Mouse (Mus musculus) ZHBTc4 (cell line): ENCODE data around the gene Ferd3l.
A peak's percentile ranks its signal among the peaks of the same experiment; 100 is the strongest.

Experiments
- DNase-seq: peaks from one replicate; pipeline ENCODE4 v3.0.0-alpha.2; 2011; ENCODE audit warnings: low read depth, low spot score

Gene Ferd3l

GRCm38 (mm10) chr12:33965661-33966360, 37.6 kb downstream of the Ferd3l start:
- DNase-seq = no peak

DNA sequence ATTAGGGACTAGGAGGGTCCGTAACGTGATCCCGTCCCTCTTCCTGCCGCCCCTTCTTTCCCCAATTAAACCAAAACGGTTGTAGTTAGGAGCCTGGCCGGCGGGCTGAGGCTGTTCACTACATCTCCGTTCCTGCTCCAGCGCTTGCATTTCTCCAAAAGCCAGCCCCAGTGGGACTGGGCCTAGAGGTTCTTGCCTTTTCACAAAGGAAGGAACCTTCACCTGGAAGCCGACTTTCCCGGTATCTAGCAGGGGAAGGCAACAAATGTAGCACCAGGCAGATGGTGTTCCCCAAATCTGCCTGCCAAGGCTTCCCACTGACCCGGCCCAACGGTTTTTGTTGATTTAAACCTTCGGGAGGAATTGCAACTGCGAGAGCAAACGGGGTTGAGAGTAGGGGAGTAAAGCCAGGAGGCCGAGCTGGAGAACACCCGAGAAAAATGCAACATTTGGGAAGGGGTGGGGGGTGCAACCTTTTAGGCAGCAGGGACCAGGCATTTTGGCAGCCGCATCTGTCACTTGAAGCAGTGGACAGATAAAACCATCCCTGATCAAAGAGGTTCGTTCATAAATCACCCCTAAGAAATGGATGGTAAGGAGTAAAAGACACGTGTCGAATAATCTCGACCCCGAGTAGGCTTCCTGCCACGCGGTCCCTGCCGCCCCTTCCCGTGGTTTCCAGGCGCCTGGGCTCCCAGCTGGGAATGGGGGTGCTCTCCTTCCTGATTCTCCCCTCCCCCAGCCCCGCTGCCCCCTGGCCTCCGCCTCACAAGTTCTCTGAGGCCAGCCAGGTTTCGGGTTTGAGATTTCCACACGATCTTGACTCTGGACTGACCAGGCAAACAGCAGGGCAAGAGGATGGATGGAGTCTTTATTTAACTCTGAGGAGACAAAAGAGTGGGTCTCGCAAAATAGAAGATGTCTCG, 38.5 kb downstream of the Ferd3l start:
- peak; percentile 41 for DNase-seq

DNA sequence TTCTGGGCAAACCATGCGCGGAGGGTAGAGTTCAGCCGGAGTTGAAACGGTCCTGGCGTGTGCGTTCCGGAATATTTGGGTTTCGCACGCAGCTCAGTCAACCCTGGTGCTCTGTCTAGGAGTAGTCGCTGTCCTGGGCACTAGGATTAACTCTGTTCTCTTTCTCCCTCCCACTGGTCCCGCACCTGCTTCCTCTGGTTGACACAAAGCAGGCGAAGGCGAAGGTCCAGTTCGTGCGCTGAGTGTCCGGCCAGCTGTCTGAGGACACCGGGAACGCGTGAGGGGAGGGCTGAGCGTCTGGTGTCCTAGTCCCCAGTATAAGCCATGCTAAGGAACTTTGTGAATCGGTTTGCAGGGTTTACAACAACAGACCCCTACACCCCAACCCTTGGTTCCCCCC, 39.3 kb downstream of the Ferd3l start:
- DNase-seq = peak; percentile 22

DNA sequence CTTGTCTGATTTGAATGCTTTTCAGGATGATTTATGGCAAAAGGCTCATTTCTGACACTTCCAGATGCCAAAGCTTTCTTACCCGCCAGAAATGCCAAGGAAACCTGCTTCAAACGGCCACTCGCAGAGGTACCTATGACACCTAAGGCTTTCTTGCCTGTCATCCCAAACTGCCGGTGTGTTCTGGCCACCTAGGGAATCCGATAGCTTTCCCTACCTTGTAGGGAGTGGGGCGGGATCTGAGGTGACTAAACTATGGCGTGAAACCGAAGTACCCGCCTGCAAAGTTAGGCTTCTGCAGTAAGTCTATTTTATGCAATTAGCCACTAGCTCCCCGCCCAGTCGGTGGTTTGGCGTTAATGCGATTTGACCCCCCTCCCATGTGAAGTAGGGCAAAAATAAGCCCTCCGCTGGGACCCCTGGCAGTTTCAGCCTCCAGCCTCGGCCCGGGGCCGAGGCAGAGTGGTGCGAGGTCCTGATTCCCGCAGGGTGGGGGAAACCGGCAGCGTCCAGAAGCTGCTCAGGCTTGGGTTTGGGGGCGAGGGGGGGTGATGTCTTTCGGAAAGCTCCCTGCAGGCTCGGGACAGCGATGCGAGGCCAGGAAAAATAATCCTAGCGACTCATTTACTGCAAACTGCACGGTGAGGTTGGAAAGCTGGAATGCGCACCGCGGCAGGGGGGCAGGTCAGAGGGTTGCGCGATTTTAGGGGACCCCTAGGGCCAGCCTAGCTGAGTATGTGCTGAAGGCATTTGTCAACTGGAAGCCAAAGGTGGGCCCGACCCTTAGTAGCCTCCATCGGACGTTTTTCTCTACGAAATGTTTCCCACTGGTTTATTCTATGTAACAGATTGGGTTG, 40.0 kb downstream of the Ferd3l start:
- peak; percentile 37 for DNase-seq

GRCm38 (mm10) chr12:33968898-33969178, 40.6 kb downstream of the Ferd3l start:
- DNase-seq = no peak
